In the genomic region with DNA sequence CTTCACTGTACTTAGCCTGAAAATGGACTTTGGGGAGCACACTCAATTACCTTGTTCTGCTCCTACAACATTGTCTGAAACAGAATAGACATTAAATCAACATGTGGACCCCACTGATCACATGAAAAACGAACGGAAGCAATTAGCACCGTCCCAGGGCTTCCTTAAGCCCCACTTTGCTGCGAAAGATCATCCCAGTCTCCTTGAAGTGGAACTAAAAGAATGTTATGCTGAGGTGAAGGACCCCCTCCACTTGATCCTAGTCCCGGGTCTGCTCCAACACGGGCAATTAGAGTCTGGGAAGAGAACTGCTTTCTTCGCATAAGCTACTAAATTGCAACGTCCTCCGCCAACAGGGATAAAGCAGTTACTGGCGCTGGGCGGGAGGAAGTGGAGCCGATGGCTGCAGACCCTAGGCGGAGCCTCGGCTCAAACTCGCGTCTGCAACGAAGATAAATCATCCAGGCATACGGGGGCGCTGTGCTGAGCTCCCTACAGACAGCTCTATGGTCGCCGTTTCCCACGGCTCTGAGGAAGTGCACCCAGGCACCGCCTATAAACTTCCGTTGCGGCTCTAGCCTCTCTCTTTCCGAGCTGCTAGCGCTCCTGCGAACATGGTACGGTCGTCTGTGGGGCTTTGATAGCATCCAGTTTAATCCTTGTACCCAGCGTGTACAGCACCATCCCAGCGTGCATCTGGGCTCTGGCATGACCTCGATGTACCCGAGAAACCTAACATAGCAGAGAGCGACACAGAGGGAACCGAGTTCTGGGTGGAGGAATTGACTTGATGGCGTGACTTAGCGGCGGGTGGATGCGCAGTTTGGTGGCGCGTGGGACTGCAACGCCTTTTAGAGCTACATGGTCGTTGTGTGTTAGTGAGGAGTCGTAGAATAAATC, we compare ENCODE assay signal across 7 mouse cellular contexts. TPM values are rescaled to one million over a fixed set of nuclear protein-coding genes. Genes with fewer than 3 reads are reported as not detected.
DNase-seq lines count a peak whose midpoint lies in the region; ATAC-seq and TF ChIP-seq lines count a peak whose summit lies in the region.

A gene (plus strand): TSS at position 552 of the 900 bp plus-strand sequence.

- H3K36me3 ChIP-seq in embryonic facial prominence, embryonic 10.5 days (replicated peaks), result peaks cover 27% of the 10 kb centered on the region
- H3K36me3 ChIP-seq in intestine, postnatal 0 days (ENCODE audit: control insufficient read depth, insufficient read depth), result no peaks in the 10 kb centered on the region; the same call in 1 of the 2 replicates
- peaks cover 14% of the 10 kb centered on the region for H3K36me3 ChIP-seq in midbrain, embryonic 12.5 days
- no peaks in the 10 kb centered on the region for H3K36me3 ChIP-seq in small intestine, adult 2 months (ENCODE audit: control insufficient read depth, insufficient read depth, low read length)

- peak within 1 kb of the TSS; percentile 58 for H3K9ac ChIP-seq in intestine, postnatal 0 days (ENCODE audit: low read depth, low read length)
- peak within 1 kb of the TSS; percentile 69 for H3K9ac ChIP-seq in midbrain, embryonic 12.5 days (replicated peaks)

- H3K27ac ChIP-seq in embryonic facial prominence, embryonic 10.5 days (replicated peaks), result peak within 1 kb of the TSS; percentile 89
- H3K27ac ChIP-seq in intestine, postnatal 0 days (ENCODE audit: low read depth, low read length), result peak within 1 kb of the TSS; percentile 64; the same call in 1 of the 2 replicates
- peak within 1 kb of the TSS; percentile 88 for H3K27ac ChIP-seq in midbrain, embryonic 12.5 days (replicated peaks)
- peak within 1 kb of the TSS; percentile 78 for H3K27ac ChIP-seq in small intestine, adult 2 months (ENCODE audit: insufficient read depth, low read depth, low read length)

- peak; percentile 96 for ATAC-seq in intestine, postnatal 0 days
- ATAC-seq in midbrain, embryonic 12.5 days (ENCODE audit: low FRiP score, low read depth), result peak; percentile 97

- H3K4me1 ChIP-seq in embryonic facial prominence, embryonic 10.5 days, result peaks cover 4% of the 10 kb centered on the region; the same call in 1 of the 2 replicates
- H3K4me1 ChIP-seq in intestine, postnatal 0 days (replicated peaks; ENCODE audit: control insufficient read depth, insufficient read depth, low read length), result no peaks in the 10 kb centered on the region
- no peaks in the 10 kb centered on the region for H3K4me1 ChIP-seq in midbrain, embryonic 12.5 days
- H3K4me1 ChIP-seq in small intestine, adult 2 months (ENCODE audit: control insufficient read depth, insufficient read depth, insufficient read length, low read length), result no peaks in the 10 kb centered on the region

- no peaks in the 10 kb centered on the region for H3K9me3 ChIP-seq in embryonic facial prominence, embryonic 10.5 days
- H3K9me3 ChIP-seq in intestine, postnatal 0 days (ENCODE audit: control insufficient read depth), result no peaks in the 10 kb centered on the region
- no peaks in the 10 kb centered on the region for H3K9me3 ChIP-seq in midbrain, embryonic 12.5 days

- TF ChIP-seq POLR2A in small intestine, adult 2 months (IDR thresholded peaks at IDR 0.05; ENCODE audit: low read depth, low read length), result peak; percentile 76; the same call in 1 of the 2 replicates

- peak; percentile 91 for DNase-seq in adrenal gland, postnatal 10 days
- DNase-seq in embryonic facial prominence, embryonic 10.5 days (ENCODE audit: low spot score), result peak; percentile 90
- no peak for DNase-seq in gonadal fat pad, adult 2 months (ENCODE audit: low read depth)
- DNase-seq in left cerebral cortex, postnatal 4 days, result peak; percentile 91

- peaks cover 36% of the 10 kb centered on the region for H3K27me3 ChIP-seq in embryonic facial prominence, embryonic 10.5 days (replicated peaks; ENCODE audit: low read depth, poor library complexity, severe bottlenecking)
- H3K27me3 ChIP-seq in intestine, postnatal 0 days (replicated peaks; ENCODE audit: control insufficient read depth, insufficient read depth, low read length), result no peaks in the 10 kb centered on the region
- H3K27me3 ChIP-seq in midbrain, embryonic 12.5 days, result no peaks in the 10 kb centered on the region
- no peaks in the 10 kb centered on the region for H3K27me3 ChIP-seq in small intestine, adult 2 months (ENCODE audit: control insufficient read depth, insufficient read depth, low read length)

- intact Hi-C loops in left cerebral cortex, postnatal 4 days (cut with DNase I), result no loop called here

- H3K4me2 ChIP-seq in intestine, postnatal 0 days (replicated peaks; ENCODE audit: low read depth), result peak within 1 kb of the TSS; percentile 65
- peak within 1 kb of the TSS; percentile 63 for H3K4me2 ChIP-seq in midbrain, embryonic 12.5 days (replicated peaks)

- 18% methylated on average over 45 of the region's 45 CpGs for WGBS in embryonic facial prominence, embryonic 10.5 days
- WGBS in intestine, postnatal 0 days, result 18% methylated on average over 45 of the region's 45 CpGs
- 25% methylated on average over 45 of the region's 45 CpGs for WGBS in midbrain, embryonic 12.5 days
- WGBS in small intestine, adult 2 months, result 16% methylated on average over 45 of the region's 45 CpGs

- peak within 1 kb of the TSS; percentile 66 for H3K4me3 ChIP-seq in embryonic facial prominence, embryonic 10.5 days
- peak within 1 kb of the TSS; percentile 42 for H3K4me3 ChIP-seq in intestine, postnatal 0 days (ENCODE audit: low read depth, low read length)
- H3K4me3 ChIP-seq in midbrain, embryonic 12.5 days, result peak within 1 kb of the TSS; percentile 55
- H3K4me3 ChIP-seq in small intestine, adult 2 months (ENCODE audit: low read depth, low read length), result peak within 1 kb of the TSS; percentile 76

- TF ChIP-seq CTCF in intestine, postnatal 0 days (IDR thresholded peaks at IDR 0.05; ENCODE audit: low read depth), result peak; percentile 80
- TF ChIP-seq CTCF in small intestine, adult 2 months (IDR thresholded peaks at IDR 0.05; ENCODE audit: extremely low read depth, insufficient read length, insufficient replicate concordance, low read depth, low read length), result peak; percentile 62

RNA-seq across cellular contexts. Expression of the gene that starts here (rescaled TPM):
- total RNA-seq in adrenal gland, postnatal 10 days (2021), result 100 to 1,000 TPM; 336 to 341 TPM
- 341 and 352 TPM in 2 replicates for polyA plus RNA-seq in embryonic facial prominence, embryonic 10.5 days (2016; fragmentation: Nextera tagmentation; extraction: Ambion mirVana)
- 151 and 203 TPM in 2 replicates for polyA plus RNA-seq in gonadal fat pad, adult 2 months (2012; rRNA removed)
- 308 and 311 TPM in 2 replicates for polyA plus RNA-seq in intestine, postnatal 0 days (2015; fragmentation: Nextera tagmentation; extraction: Ambion mirVana)
- total RNA-seq in left cerebral cortex, postnatal 4 days (2021), result 100 to 1,000 TPM; 215 to 223 TPM
- polyA plus RNA-seq in midbrain, embryonic 12.5 days (2016; fragmentation: Nextera tagmentation; extraction: Ambion mirVana), result 229 and 268 TPM in 2 replicates
- 48.0 and 60.3 TPM in 2 replicates for polyA plus RNA-seq in small intestine, adult 2 months (2012; rRNA removed)
